Mouse (Mus musculus): ENCODE measurements at regions not wholly inside any gene's neighbourhood (a gene's known extent, or its start where the extent isn't known, plus 50 kb on each side); places are given as distances from the start of the nearest gene placed in this dataset.

DNA sequence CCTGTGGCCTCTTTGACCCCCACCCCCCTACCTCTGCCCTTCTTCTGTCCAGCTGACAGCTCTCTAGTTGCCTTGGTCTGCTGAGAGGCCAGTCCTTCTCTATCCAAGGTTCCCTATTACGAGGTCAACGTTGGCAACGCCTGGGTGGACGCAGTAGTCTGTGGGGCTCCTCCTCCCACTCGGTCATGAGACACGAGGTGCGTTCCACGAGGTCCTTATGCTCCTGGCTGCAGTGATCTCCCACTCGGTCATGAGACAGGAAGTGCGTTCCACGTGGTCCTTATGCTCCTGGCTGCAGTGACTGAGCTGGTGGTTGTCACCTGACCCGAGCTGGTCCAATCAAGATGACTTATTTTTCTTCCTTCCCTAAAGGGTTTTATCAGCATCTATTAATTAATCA is 220.7 kb downstream of the Prex1 start:
- Histone ChIP-seq H3K4me3 (ENCODE audit: low read depth, low read length) (no peak overlapping the region), H3K9ac (ENCODE audit: low read length) (no peak overlapping the region), H3K9me3 (ENCODE audit: control insufficient read depth, low read length) (no peaks in the 10 kb centered on the region), H3K36me3 (ENCODE audit: control insufficient read depth, insufficient read depth, low read length) (no peaks in the 10 kb centered on the region), H3K27ac (ENCODE audit: low read depth, low read length) (no peak overlapping the region), H3K27me3 (ENCODE audit: control insufficient read depth, insufficient read depth, low read length) (no peaks in the 10 kb centered on the region), H3K4me1 (ENCODE audit: control insufficient read depth, insufficient read depth, low read length) (peaks cover 36% of the 10 kb centered on the region), H3K4me2 (ENCODE audit: low read depth) (no peak overlapping the region)
- no peak for DNase-seq (ENCODE audit: low spot score)
- WGBS = 85% methylated on average over 12 of the region's 12 CpGs
- ATAC-seq (ENCODE audit: insufficient read depth, low FRiP score, low TSS enrichment) = no peak

DNA sequence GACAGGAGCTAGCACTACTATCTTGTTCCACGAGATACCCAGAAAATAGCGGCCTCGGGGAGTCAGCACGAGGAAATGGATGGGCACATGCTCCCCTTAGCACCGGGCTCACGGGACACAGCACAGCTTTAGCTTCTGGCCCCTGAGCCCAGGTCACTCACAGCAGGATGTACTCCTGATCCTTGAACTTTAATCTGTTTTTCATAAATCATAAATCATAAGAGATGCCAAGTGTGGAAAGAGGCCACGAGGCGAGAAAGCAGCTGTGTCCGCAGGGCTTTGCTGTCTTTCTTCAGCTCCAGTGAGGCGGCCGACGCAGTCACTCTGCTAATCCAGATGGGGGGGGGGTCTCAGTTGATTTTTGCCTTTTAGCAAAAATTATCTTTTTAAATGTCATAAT is 221.2 kb downstream of the Prex1 start:
- no peaks in the 10 kb centered on the region for H3K36me3 ChIP-seq (ENCODE audit: control insufficient read depth, insufficient read depth, low read length)
- no peak overlapping the region for H3K4me3 ChIP-seq (ENCODE audit: low read depth, low read length)
- WGBS = 59% methylated on average over 12 of the region's 12 CpGs
- no peaks in the 10 kb centered on the region for H3K27me3 ChIP-seq (ENCODE audit: control insufficient read depth, insufficient read depth, low read length)
- peaks cover 38% of the 10 kb centered on the region for H3K4me1 ChIP-seq (ENCODE audit: control insufficient read depth, insufficient read depth, low read length)
- no peak overlapping the region for H3K4me2 ChIP-seq (ENCODE audit: low read depth)
- H3K27ac ChIP-seq (ENCODE audit: low read depth, low read length) = no peak overlapping the region
- no peaks in the 10 kb centered on the region for H3K9me3 ChIP-seq (ENCODE audit: control insufficient read depth, low read length)
- DNase-seq (ENCODE audit: low spot score) = no peak
- no peak overlapping the region for H3K9ac ChIP-seq (ENCODE audit: low read length)
- ATAC-seq (ENCODE audit: insufficient read depth, low FRiP score, low TSS enrichment) = no peak

DNA sequence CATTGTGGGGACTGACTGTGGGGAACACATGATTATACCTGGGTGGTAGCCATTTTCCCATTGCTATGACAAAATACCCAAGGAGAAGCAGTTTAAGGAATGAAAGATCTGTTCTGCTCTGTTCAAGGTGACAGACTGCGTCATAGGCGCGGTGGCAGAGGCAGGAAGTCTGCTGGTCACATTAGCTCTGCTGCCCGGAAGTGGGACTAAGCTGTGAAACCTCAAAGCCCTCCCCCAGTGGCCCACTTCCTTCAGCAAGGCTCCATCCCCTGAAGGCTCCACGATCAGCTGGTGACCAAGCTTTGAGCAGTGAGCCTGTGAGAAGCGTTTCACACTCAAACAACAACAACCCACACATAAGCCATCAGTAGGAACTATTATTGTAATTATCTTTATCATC is 221.8 kb downstream of the Prex1 start:
- 76% methylated on average over 6 of the region's 6 CpGs for WGBS
- no peak overlapping the region for H3K4me3 ChIP-seq (ENCODE audit: low read depth, low read length)
- H3K9me3 ChIP-seq (ENCODE audit: control insufficient read depth, low read length) = no peaks in the 10 kb centered on the region
- no peak overlapping the region for H3K27ac ChIP-seq (ENCODE audit: low read depth, low read length)
- ATAC-seq (ENCODE audit: insufficient read depth, low FRiP score, low TSS enrichment) (no peak), DNase-seq (ENCODE audit: low spot score) (no peak)
- no peaks in the 10 kb centered on the region for H3K27me3 ChIP-seq (ENCODE audit: control insufficient read depth, insufficient read depth, low read length)
- H3K36me3 ChIP-seq (ENCODE audit: control insufficient read depth, insufficient read depth, low read length) = no peaks in the 10 kb centered on the region
- H3K9ac ChIP-seq (ENCODE audit: low read length) = no peak overlapping the region
- H3K4me2 ChIP-seq (ENCODE audit: low read depth) = no peak overlapping the region
- peaks cover 38% of the 10 kb centered on the region for H3K4me1 ChIP-seq (ENCODE audit: control insufficient read depth, insufficient read depth, low read length)

DNA sequence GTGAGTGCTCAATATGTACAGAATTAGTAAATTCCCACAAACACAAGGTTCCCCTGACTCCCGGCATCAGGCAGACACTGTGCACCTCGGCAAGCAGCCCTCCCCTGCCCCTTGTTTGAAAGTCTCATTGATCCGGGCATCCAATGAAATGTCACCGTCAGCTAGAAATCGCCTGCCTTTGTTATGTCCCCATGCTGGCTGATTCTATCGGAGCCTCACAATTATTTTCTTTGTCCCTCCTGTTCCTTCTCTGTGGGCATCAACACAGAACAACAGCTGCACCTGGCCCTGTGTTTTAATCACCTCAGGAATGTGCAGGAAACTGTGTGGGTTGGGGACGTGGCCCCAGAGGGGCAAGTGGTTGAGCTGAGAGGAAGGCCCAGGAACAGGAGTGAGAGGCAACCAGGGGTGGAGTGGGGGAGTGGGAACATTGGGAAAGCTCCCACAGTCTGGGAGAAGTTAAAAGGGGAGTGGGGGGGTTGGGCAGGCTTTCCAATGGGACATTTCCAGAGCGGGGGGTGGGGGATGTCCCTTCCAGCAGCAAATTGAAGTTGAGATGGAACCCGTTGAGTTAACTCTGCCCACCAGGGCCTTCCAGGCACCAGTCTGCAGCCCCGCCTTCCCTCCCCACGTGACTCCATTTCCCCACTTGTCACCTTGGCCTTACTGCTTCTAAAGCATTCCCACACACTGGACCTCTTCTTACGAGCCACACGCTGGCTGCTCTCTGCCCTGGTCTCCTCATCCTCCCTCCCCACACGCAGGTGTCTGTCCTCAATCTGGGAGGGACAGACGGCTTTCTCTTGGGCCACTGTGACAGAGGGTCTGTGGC is 224.4 kb downstream of the Prex1 start:
- Histone ChIP-seq H3K9me3 (ENCODE audit: control insufficient read depth, low read length) (no peaks in the 10 kb centered on the region), H3K4me3 (ENCODE audit: low read depth, low read length) (no peak overlapping the region), H3K9ac (ENCODE audit: low read length) (peak overlapping the region; percentile 22), H3K4me2 (ENCODE audit: low read depth) (no peak overlapping the region), H3K27me3 (ENCODE audit: control insufficient read depth, insufficient read depth, low read length) (no peaks in the 10 kb centered on the region), H3K36me3 (ENCODE audit: control insufficient read depth, insufficient read depth, low read length) (no peaks in the 10 kb centered on the region), H3K4me1 (ENCODE audit: control insufficient read depth, insufficient read depth, low read length) (peaks cover 54% of the 10 kb centered on the region), H3K27ac (ENCODE audit: low read depth, low read length) (peak overlapping the region; percentile 56)
- ATAC-seq (ENCODE audit: insufficient read depth, low FRiP score, low TSS enrichment) = peak; percentile 63
- peak; percentile 30 for DNase-seq (ENCODE audit: low spot score)
- 32% methylated on average over 15 of the region's 15 CpGs for WGBS

DNA sequence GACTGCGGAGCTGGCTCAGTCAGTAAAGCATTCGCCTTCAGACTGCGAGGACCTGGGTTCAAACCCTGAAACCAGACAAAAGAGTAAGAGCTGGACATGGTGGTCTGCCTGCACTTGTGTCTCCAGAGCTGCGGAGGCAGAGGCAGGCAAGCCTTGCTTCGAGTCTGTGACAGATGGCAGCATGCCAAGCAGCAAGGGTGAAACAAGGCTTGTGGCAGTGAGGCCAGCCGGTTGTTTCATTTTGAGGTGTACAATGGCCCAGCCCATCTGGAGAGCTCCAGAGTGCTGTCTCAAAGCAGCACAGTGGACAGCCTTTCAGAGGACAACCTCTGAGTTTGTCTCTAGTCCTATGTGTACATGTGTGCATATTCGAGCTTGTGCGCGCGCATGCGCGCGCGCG is 225.9 kb downstream of the Prex1 start:
- no peak overlapping the region for H3K9ac ChIP-seq (ENCODE audit: low read length)
- no peaks in the 10 kb centered on the region for H3K36me3 ChIP-seq (ENCODE audit: control insufficient read depth, insufficient read depth, low read length)
- H3K27ac ChIP-seq (ENCODE audit: low read depth, low read length) = no peak overlapping the region
- no peaks in the 10 kb centered on the region for H3K9me3 ChIP-seq (ENCODE audit: control insufficient read depth, low read length)
- no peak for DNase-seq (ENCODE audit: low spot score)
- H3K4me1 ChIP-seq (ENCODE audit: control insufficient read depth, insufficient read depth, low read length) = peaks cover 54% of the 10 kb centered on the region
- no peak overlapping the region for H3K4me2 ChIP-seq (ENCODE audit: low read depth)
- ATAC-seq (ENCODE audit: insufficient read depth, low FRiP score, low TSS enrichment) = 0 out of 2 replicates have a peak, but pooled peaks have one; percentile 8
- no peak overlapping the region for H3K4me3 ChIP-seq (ENCODE audit: low read depth, low read length)
- H3K27me3 ChIP-seq (ENCODE audit: control insufficient read depth, insufficient read depth, low read length) = no peaks in the 10 kb centered on the region
- WGBS = 88% methylated on average over 15 of the region's 15 CpGs

DNA sequence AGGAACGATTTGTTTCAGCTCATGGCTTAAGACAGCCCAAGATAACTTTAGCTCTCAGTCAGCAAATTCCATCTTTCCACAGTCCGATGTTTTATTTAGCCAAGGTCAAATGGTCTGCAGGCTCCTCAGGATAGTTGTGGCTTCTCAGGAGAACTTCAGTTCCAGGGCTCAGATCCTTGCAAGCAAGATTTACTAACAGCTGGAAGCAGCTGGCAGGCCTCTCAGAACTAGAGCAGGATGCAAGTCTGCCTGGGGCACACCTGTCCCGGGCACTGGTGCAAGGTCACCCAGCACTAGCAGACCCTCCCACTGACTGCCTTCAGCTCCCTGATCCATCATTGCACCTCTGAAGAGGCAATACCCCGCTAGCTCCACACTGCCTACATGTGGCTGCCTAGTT is 227.8 kb downstream of the Prex1 start:
- 81% methylated on average over 4 of the region's 4 CpGs for WGBS
- no peaks in the 10 kb centered on the region for H3K36me3 ChIP-seq (ENCODE audit: control insufficient read depth, insufficient read depth, low read length)
- H3K9ac ChIP-seq (ENCODE audit: low read length) = no peak overlapping the region
- H3K27ac ChIP-seq (ENCODE audit: low read depth, low read length) = no peak overlapping the region
- H3K4me3 ChIP-seq (ENCODE audit: low read depth, low read length) = no peak overlapping the region
- ATAC-seq (ENCODE audit: insufficient read depth, low FRiP score, low TSS enrichment) (no peak), DNase-seq (ENCODE audit: low spot score) (no peak)
- H3K4me2 ChIP-seq (ENCODE audit: low read depth) = no peak overlapping the region
- H3K27me3 ChIP-seq (ENCODE audit: control insufficient read depth, insufficient read depth, low read length) = no peaks in the 10 kb centered on the region
- H3K4me1 ChIP-seq (ENCODE audit: control insufficient read depth, insufficient read depth, low read length) = peaks cover 48% of the 10 kb centered on the region
- H3K9me3 ChIP-seq (ENCODE audit: control insufficient read depth, low read length) = no peaks in the 10 kb centered on the region

DNA sequence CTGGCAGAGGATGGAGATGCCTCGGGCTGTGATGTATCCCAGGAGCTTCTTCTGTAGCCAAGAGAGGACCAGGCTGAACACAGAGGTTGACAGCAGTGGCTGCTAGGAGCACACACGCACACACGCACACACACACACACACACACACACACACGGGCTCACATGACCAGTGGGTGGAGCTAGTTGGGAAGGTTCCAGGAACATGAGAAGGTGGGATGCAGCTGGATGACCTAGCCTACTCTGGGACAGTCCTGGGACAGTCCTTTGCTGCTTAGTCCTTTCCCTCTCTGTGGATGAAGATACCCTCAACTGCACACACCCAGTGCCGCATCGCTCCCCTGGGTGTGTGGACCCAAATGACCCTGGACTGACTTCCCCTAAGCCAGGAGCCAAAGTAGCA is 228.3 kb downstream of the Prex1 start:
- Histone ChIP-seq H3K9ac (ENCODE audit: low read length) (no peak overlapping the region), H3K9me3 (ENCODE audit: control insufficient read depth, low read length) (no peaks in the 10 kb centered on the region), H3K36me3 (ENCODE audit: control insufficient read depth, insufficient read depth, low read length) (no peaks in the 10 kb centered on the region), H3K27me3 (ENCODE audit: control insufficient read depth, insufficient read depth, low read length) (no peaks in the 10 kb centered on the region), H3K27ac (ENCODE audit: low read depth, low read length) (no peak overlapping the region), H3K4me3 (ENCODE audit: low read depth, low read length) (no peak overlapping the region), H3K4me1 (ENCODE audit: control insufficient read depth, insufficient read depth, low read length) (peaks cover 46% of the 10 kb centered on the region), H3K4me2 (ENCODE audit: low read depth) (no peak overlapping the region)
- WGBS = 77% methylated on average over 6 of the region's 6 CpGs
- DNase-seq (ENCODE audit: low spot score) = no peak
- ATAC-seq (ENCODE audit: insufficient read depth, low FRiP score, low TSS enrichment) = no peak

DNA sequence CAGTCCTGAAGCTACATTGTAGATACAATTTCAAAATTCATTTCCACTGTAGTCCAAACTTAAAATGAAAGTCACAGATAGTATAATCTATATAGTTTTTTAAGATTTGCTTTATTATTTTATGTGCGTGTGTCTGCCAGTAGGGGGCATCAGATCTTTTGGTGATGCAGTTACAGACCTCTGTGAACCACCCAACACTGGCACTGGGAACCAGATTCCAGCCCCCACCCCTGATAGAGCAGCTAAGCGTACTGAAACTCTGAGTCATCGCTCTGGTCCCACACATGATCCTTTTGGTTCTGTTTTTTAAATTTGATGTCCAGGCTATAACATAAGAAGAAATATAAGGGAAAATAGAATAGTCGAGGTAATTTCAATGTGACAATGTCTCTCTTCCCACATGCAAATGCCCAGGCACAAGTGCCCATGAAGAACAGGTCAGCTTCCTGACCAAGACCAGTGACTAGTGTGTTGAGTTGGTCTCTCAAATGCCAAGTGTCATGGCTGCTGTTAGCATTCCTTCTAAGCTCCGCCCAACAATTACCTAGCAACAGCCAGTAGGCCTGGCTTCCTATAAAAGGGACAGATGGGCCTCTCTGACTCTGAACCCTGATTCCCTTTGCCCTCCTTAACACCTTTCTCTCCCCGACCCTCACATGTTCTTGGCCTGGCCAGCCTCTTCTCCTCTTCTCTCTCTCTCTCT is 229.9 kb downstream of the Prex1 start:
- WGBS = 82% methylated on average over 6 of the region's 6 CpGs
- Histone ChIP-seq H3K27ac (ENCODE audit: low read depth, low read length) (peak overlapping the region; percentile 15; the same call in 1 of the 2 replicates), H3K9ac (ENCODE audit: low read length) (no peak overlapping the region), H3K4me2 (ENCODE audit: low read depth) (no peak overlapping the region), H3K4me1 (ENCODE audit: control insufficient read depth, insufficient read depth, low read length) (peaks cover 32% of the 10 kb centered on the region), H3K27me3 (ENCODE audit: control insufficient read depth, insufficient read depth, low read length) (no peaks in the 10 kb centered on the region), H3K36me3 (ENCODE audit: control insufficient read depth, insufficient read depth, low read length) (no peaks in the 10 kb centered on the region), H3K9me3 (ENCODE audit: control insufficient read depth, low read length) (no peaks in the 10 kb centered on the region), H3K4me3 (ENCODE audit: low read depth, low read length) (no peak overlapping the region)
- DNase-seq (ENCODE audit: low spot score) = no peak
- ATAC-seq (ENCODE audit: insufficient read depth, low FRiP score, low TSS enrichment) = no peak
